ENCODE assay signal across 9 mouse cellular contexts in the genomic region with DNA sequence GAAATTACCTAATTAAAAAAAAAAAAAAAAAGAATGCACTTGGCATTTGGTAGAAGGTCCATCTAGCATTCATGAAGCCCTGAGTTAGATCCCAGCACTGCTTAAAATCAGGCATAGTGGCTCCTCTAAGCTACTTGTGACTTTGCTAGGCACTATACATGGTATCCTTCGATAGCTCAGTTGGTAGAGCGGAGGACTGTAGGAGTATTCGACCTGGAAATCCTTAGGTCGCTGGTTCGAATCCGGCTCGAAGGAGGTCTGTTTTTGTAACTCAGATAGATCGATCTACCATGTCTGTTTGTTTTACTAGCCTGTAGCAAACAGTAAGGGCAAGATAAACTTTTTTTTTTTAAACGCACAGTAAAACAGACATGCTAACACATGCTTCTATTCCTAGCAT. TPM values are rescaled to one million over a fixed set of nuclear protein-coding genes. Genes with fewer than 3 reads are reported as not detected.
DNase-seq lines count a peak whose midpoint lies in the region; ATAC-seq lines count a peak whose summit lies in the region.
"Had no signal": no experiment of that assay in that cellular context is flagged by ENCODE, and none has a peak within 500 bp of the region (broad histone marks: within the 10 kb centered on the region; RNA-seq: fewer than 3 reads in every experiment).

No protein-coding gene starts in this region.

- no peaks in the 10 kb centered on the region for H3K9me3 ChIP-seq in forebrain, embryonic 14.5 days (replicated peaks; ENCODE audit: control insufficient read depth, low read length)
- no peaks in the 10 kb centered on the region for H3K9me3 ChIP-seq in hindbrain, embryonic 16.5 days (ENCODE audit: control insufficient read depth, low read length)
- H3K9me3 ChIP-seq: megakaryocyte, embryonic 14.5 days had no signal

- no peak overlapping the region for H3K4me3 ChIP-seq in forebrain, embryonic 14.5 days (ENCODE audit: low read depth, low read length)
- no peak overlapping the region for H3K4me3 ChIP-seq in hindbrain, embryonic 16.5 days (ENCODE audit: low read length)

- no peaks in the 10 kb centered on the region for H3K36me3 ChIP-seq in forebrain, embryonic 14.5 days (ENCODE audit: control insufficient read depth, insufficient read depth, low read length)
- no peaks in the 10 kb centered on the region for H3K36me3 ChIP-seq in hindbrain, embryonic 16.5 days (ENCODE audit: control insufficient read depth, insufficient read depth, low read length)

- peaks cover 10% of the 10 kb centered on the region; the same call in 1 of the 2 replicates for H3K4me1 ChIP-seq in forebrain, embryonic 14.5 days (ENCODE audit: control insufficient read depth, insufficient read depth, low read length)
- H3K4me1 ChIP-seq in hindbrain, embryonic 16.5 days (ENCODE audit: control insufficient read depth, insufficient read depth, low read depth, low read length), result peaks cover 8% of the 10 kb centered on the region

- intact Hi-C loops in gastrocnemius, postnatal 14 days (cut with DNase I; ENCODE audit: low total_unique reads), result no loop called here

- whole genome bisulfite sequencing in forebrain, embryonic 14.5 days, result 2% methylated on average over 9 of the region's 9 CpGs
- 1% methylated on average over 9 of the region's 9 CpGs for WGBS in hindbrain, embryonic 16.5 days

- peak; percentile 55 for ATAC-seq in forebrain, embryonic 14.5 days
- peak; percentile 46 for ATAC-seq in hindbrain, embryonic 16.5 days

- no peak overlapping the region for H3K4me2 ChIP-seq in forebrain, embryonic 14.5 days (ENCODE audit: low read length)
- H3K4me2 ChIP-seq in hindbrain, embryonic 16.5 days (ENCODE audit: low read length), result no peak overlapping the region

- DNase-seq in gastrocnemius, adult 18-20 months (ENCODE audit: low spot score), result peak; percentile 50
- DNase-seq in gastrocnemius, postnatal 14 days, result no peak
- DNase-seq in c-Kit-positive CD71-positive TER-119-negative erythroid progenitor cells, embryonic 14.5 days (ENCODE audit: low read depth), result peak; percentile 91
- peak; percentile 81 for DNase-seq in forebrain, embryonic 14.5 days (ENCODE audit: low spot score)
- peak; percentile 68 to 74 for DNase-seq in layer of hippocampus, postnatal 14 days (ENCODE audit: low spot score in 2 of 2)
- peak; percentile 69 for DNase-seq in lung, postnatal 14 days
- DNase-seq in skeletal muscle tissue, adult 2 months (ENCODE audit: low read depth, low spot score), result peak; percentile 42

- no peaks in the 10 kb centered on the region for H3K27me3 ChIP-seq in forebrain, embryonic 14.5 days (replicated peaks; ENCODE audit: control insufficient read depth, insufficient read depth, low read length)
- H3K27me3 ChIP-seq in hindbrain, embryonic 16.5 days (replicated peaks; ENCODE audit: control insufficient read depth, insufficient read depth, low read length), result 0 out of 2 replicates have a peak, but pooled peaks cover 2% of the 10 kb centered on the region

- H3K9ac ChIP-seq in forebrain, embryonic 14.5 days (ENCODE audit: low read length), result no peak overlapping the region
- no peak overlapping the region for H3K9ac ChIP-seq in hindbrain, embryonic 16.5 days (ENCODE audit: low read depth, low read length)

- H3K27ac ChIP-seq in forebrain, embryonic 14.5 days (ENCODE audit: low read depth, low read length), result no peak overlapping the region
- H3K27ac ChIP-seq in hindbrain, embryonic 16.5 days (ENCODE audit: low read depth, low read length), result no peak overlapping the region

RNA-seq across cellular contexts. Expression of gene Btn1a1, which starts 1.2 kb away (rescaled TPM):
- total RNA-seq in gastrocnemius, adult 18-20 months (2021), result not detected
- total RNA-seq in gastrocnemius, postnatal 14 days (2021), result not detected
- 0.22 TPM in 1 of 2 replicates, not detected in the other for polyA plus RNA-seq in forebrain, embryonic 14.5 days (2014; fragmentation: Nextera tagmentation; extraction: Ambion mirVana)
- 0.09 and 0.20 TPM in 2 replicates for polyA plus RNA-seq in hindbrain, embryonic 16.5 days (2015; fragmentation: Nextera tagmentation; extraction: Ambion mirVana)
- not detected for total RNA-seq in layer of hippocampus, postnatal 14 days (2021)

RNA-seq across cellular contexts. Expression of gene Btn2a2, which starts 21.7 kb away (rescaled TPM):
- not detected for total RNA-seq in gastrocnemius, adult 18-20 months (2021)
- total RNA-seq in gastrocnemius, postnatal 14 days (2021), result not detected
- 0.10 TPM in 1 of 2 replicates, not detected in the other for polyA plus RNA-seq in forebrain, embryonic 14.5 days (2014; fragmentation: Nextera tagmentation; extraction: Ambion mirVana)
- polyA plus RNA-seq in hindbrain, embryonic 16.5 days (2015; fragmentation: Nextera tagmentation; extraction: Ambion mirVana), result 0.14 TPM in 1 of 2 replicates, not detected in the other
- total RNA-seq in layer of hippocampus, postnatal 14 days (2021), result 1 to 10 TPM in 1 of 2 experiments, under 1 TPM in 1; 0.58 to 1.0 TPM

RNA-seq across cellular contexts. Expression of gene Abt1, which starts 43.2 kb away (rescaled TPM):
- 1 to 10 TPM; 3.8 to 4.2 TPM for total RNA-seq in gastrocnemius, adult 18-20 months (2021)
- total RNA-seq in gastrocnemius, postnatal 14 days (2021), result 1 to 10 TPM; 4.5 to 4.7 TPM
- polyA plus RNA-seq in forebrain, embryonic 14.5 days (2014; fragmentation: Nextera tagmentation; extraction: Ambion mirVana), result 12.9 and 13.8 TPM in 2 replicates
- 9.8 and 10.1 TPM in 2 replicates for polyA plus RNA-seq in hindbrain, embryonic 16.5 days (2015; fragmentation: Nextera tagmentation; extraction: Ambion mirVana)
- 1 to 10 TPM; 7.0 TPM for total RNA-seq in layer of hippocampus, postnatal 14 days (2021)
